In the genomic region with DNA sequence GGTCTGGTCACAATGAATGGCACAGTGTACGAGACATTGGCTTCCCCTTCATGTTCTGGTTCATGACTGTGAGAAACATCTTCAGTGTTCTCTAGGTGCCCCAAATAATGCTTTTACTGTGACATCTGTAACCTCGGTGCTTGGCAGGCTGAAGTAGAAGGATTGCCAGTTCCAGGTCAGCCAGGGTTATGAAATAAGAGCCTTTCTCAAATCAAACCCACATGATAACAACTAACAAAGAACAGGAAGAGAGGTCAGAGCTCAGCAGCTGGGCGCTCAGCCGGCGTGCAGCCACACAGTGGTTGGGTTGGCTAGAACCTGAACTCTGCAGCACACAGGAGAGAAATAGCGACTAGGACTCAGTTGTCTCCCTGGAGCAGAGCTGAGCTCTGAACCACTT, we compare ENCODE assay signal across 13 mouse cellular contexts.
DNase-seq lines count a peak whose midpoint lies in the region; ATAC-seq lines count a peak whose summit lies in the region.
"Had no signal": no experiment of that assay in that cellular context is flagged by ENCODE, and none has a peak within 500 bp of the region (broad histone marks: within the 10 kb centered on the region; RNA-seq: fewer than 3 reads in every experiment).

No protein-coding gene starts in this region.

- H3K27me3 ChIP-seq in midbrain, embryonic 10.5 days (ENCODE audit: low read depth, poor library complexity, severe bottlenecking), result no peaks in the 10 kb centered on the region
- no peaks in the 10 kb centered on the region for H3K27me3 ChIP-seq in midbrain, embryonic 11.5 days (ENCODE audit: control insufficient read depth, insufficient read depth, low read length)
- H3K27me3 ChIP-seq in heart, embryonic 10.5 days (ENCODE audit: insufficient read depth, poor library complexity, severe bottlenecking), result no peaks in the 10 kb centered on the region
- no peaks in the 10 kb centered on the region for H3K27me3 ChIP-seq in hindbrain, embryonic 13.5 days
- H3K27me3 ChIP-seq: hindbrain, embryonic 15.5 days; neural tube, embryonic 13.5 days had no signal

- intact Hi-C loops in gastrocnemius, postnatal 14 days (cut with DNase I; ENCODE audit: low total_unique reads), result no loop called here

- H3K4me3 ChIP-seq in midbrain, embryonic 10.5 days, result no peak overlapping the region
- H3K4me3 ChIP-seq in midbrain, embryonic 11.5 days (ENCODE audit: low read depth, low read length), result no peak overlapping the region
- no peak overlapping the region for H3K4me3 ChIP-seq in heart, embryonic 10.5 days
- no peak overlapping the region for H3K4me3 ChIP-seq in hindbrain, embryonic 13.5 days
- H3K4me3 ChIP-seq: forebrain, embryonic 10.5 days; hindbrain, embryonic 15.5 days; neural tube, embryonic 13.5 days had no signal

- peak; percentile 10 for DNase-seq in gastrocnemius, adult 18-20 months (ENCODE audit: low spot score)
- DNase-seq in gastrocnemius, postnatal 14 days, result no peak
- DNase-seq in midbrain, embryonic 10.5 days (ENCODE audit: low spot score), result peak; percentile 20
- DNase-seq in midbrain, embryonic 11.5 days (ENCODE audit: low spot score, missing footprints), result no peak
- DNase-seq in heart, embryonic 10.5 days (ENCODE audit: low spot score), result no peak
- peak; percentile 48 for DNase-seq in skeletal muscle tissue, adult 2 months (ENCODE audit: low read depth, low spot score)
- no peak for DNase-seq in right cerebral cortex, postnatal 25 days
- DNase-seq: cerebellum, adult 2 months; left cerebral cortex, postnatal 4 days had no signal

- 67% methylated on average over 6 of the region's 6 CpGs for WGBS in midbrain, embryonic 10.5 days
- 75% methylated on average over 6 of the region's 6 CpGs for WGBS in midbrain, embryonic 11.5 days
- 52% methylated on average over 6 of the region's 6 CpGs for WGBS in heart, embryonic 10.5 days
- 85% methylated on average over 6 of the region's 6 CpGs for WGBS in hindbrain, embryonic 13.5 days

- H3K27ac ChIP-seq in midbrain, embryonic 10.5 days (replicated peaks), result no peak overlapping the region
- H3K27ac ChIP-seq in midbrain, embryonic 11.5 days (ENCODE audit: low read depth, low read length), result no peak overlapping the region
- H3K27ac ChIP-seq in heart, embryonic 10.5 days, result 0 out of 2 replicates have a peak overlapping the region, but pooled peaks have one; percentile 4
- no peak overlapping the region for H3K27ac ChIP-seq in hindbrain, embryonic 13.5 days
- H3K27ac ChIP-seq: forebrain, embryonic 10.5 days; hindbrain, embryonic 15.5 days; neural tube, embryonic 13.5 days had no signal

- H3K9ac ChIP-seq in midbrain, embryonic 11.5 days (ENCODE audit: low read length), result no peak overlapping the region
- H3K9ac ChIP-seq in hindbrain, embryonic 13.5 days, result no peak overlapping the region
- H3K9ac ChIP-seq: hindbrain, embryonic 15.5 days; neural tube, embryonic 13.5 days had no signal

- H3K9me3 ChIP-seq in midbrain, embryonic 10.5 days (replicated peaks), result no peaks in the 10 kb centered on the region
- H3K9me3 ChIP-seq in midbrain, embryonic 11.5 days (ENCODE audit: control insufficient read depth, low read length), result no peaks in the 10 kb centered on the region
- H3K9me3 ChIP-seq in heart, embryonic 10.5 days, result no peaks in the 10 kb centered on the region
- H3K9me3 ChIP-seq in hindbrain, embryonic 13.5 days, result no peaks in the 10 kb centered on the region
- H3K9me3 ChIP-seq: forebrain, embryonic 10.5 days; hindbrain, embryonic 15.5 days; neural tube, embryonic 13.5 days had no signal

- no peaks in the 10 kb centered on the region for H3K36me3 ChIP-seq in midbrain, embryonic 10.5 days
- no peaks in the 10 kb centered on the region for H3K36me3 ChIP-seq in midbrain, embryonic 11.5 days (ENCODE audit: control insufficient read depth, insufficient read depth, low read length)
- H3K36me3 ChIP-seq in heart, embryonic 10.5 days, result no peaks in the 10 kb centered on the region
- no peaks in the 10 kb centered on the region for H3K36me3 ChIP-seq in hindbrain, embryonic 13.5 days
- H3K36me3 ChIP-seq: forebrain, embryonic 10.5 days; hindbrain, embryonic 15.5 days; neural tube, embryonic 13.5 days had no signal

- ATAC-seq in midbrain, embryonic 11.5 days (ENCODE audit: low FRiP score), result no peak
- ATAC-seq in hindbrain, embryonic 13.5 days (ENCODE audit: low FRiP score), result no peak

- no peak overlapping the region for H3K4me2 ChIP-seq in midbrain, embryonic 11.5 days
- H3K4me2 ChIP-seq in hindbrain, embryonic 13.5 days, result no peak overlapping the region
- H3K4me2 ChIP-seq: hindbrain, embryonic 15.5 days; neural tube, embryonic 13.5 days had no signal

- H3K4me1 ChIP-seq in midbrain, embryonic 10.5 days, result no peaks in the 10 kb centered on the region
- no peaks in the 10 kb centered on the region for H3K4me1 ChIP-seq in midbrain, embryonic 11.5 days (ENCODE audit: control insufficient read depth, insufficient read depth, low read length)
- H3K4me1 ChIP-seq in heart, embryonic 10.5 days, result peaks cover 5% of the 10 kb centered on the region; the same call in 1 of the 2 replicates
- H3K4me1 ChIP-seq in hindbrain, embryonic 13.5 days (replicated peaks), result no peaks in the 10 kb centered on the region
- H3K4me1 ChIP-seq: forebrain, embryonic 10.5 days; hindbrain, embryonic 15.5 days had no signal

Comparison
In these comparisons a context has a peak if more than half of its experiments do, and no peak if none do; other contexts are left out.
1. DNase-seq: peak in gastrocnemius, adult 18-20 months (single experiment), midbrain, embryonic 10.5 days (single experiment) and skeletal muscle tissue, adult 2 months (single experiment); none in gastrocnemius, postnatal 14 days (single experiment), midbrain, embryonic 11.5 days (single experiment), heart, embryonic 10.5 days (single experiment) and right cerebral cortex, postnatal 25 days (single experiment).